Mouse (Mus musculus): ENCODE data around the gene Pkn1. TPM values are rescaled to one million over a fixed set of nuclear protein-coding genes. Genes with fewer than 3 reads are reported as not detected.

The Pkn1 gene
- total RNA-seq, 1 experiment, result 24.7 TPM

- no peak overlapping the region for H3K9ac ChIP-seq (ENCODE audit: insufficient read depth, low read depth, low read length, poor library complexity, severe bottlenecking)
- peaks cover 8 to 24% of the 10 kb centered on the region in 2 experiments; a peak in 1 of 4 replicates for H3K4me1 ChIP-seq (ENCODE audit: control insufficient read depth in 2 of 2, insufficient read depth in 2 of 2, low read length in 2 of 2, poor library complexity in 1 of 2)
- in situ Hi-C loops (cut with MboI; ENCODE audit: low sequenced_read_pairs in 2 of 2, unreplicated experiment in 2 of 2), result no loop called here
- no peak overlapping the region for H3K27ac ChIP-seq (ENCODE audit: insufficient read depth, low read depth, low read length, poor library complexity, severe bottlenecking)
- no peaks in the 10 kb centered on the region for H3K9me3 ChIP-seq (ENCODE audit: control insufficient read depth, insufficient read depth, low read depth, low read length)
- no peak overlapping the region for H3K4me3 ChIP-seq (ENCODE audit: insufficient read depth in 1 of 2, low read depth in 1 of 2, low read length in 2 of 2, poor library complexity in 1 of 2, severe bottlenecking in 1 of 2)
- no peak for TF ChIP-seq HCFC1 (IDR thresholded peaks at IDR 0.05; ENCODE audit: borderline replicate concordance, insufficient read depth, low read length)
- TF ChIP-seq MAFK (IDR thresholded peaks at IDR 0.05; ENCODE audit: insufficient read depth, low read depth, low read length), result no peak
- TF ChIP-seq ZC3H11A (IDR thresholded peaks at IDR 0.05; ENCODE audit: borderline replicate concordance, low read depth, low read length), result no peak
- TF ChIP-seq CHD2 (IDR thresholded peaks at IDR 0.05; ENCODE audit: low read depth, low read length), result no peak
- TF ChIP-seq ZNF384 (IDR thresholded peaks at IDR 0.05; ENCODE audit: low read depth, low read length), result no peak
- H3K36me3 ChIP-seq (ENCODE audit: control insufficient read depth, insufficient read depth, low read length, poor library complexity, severe bottlenecking), result peaks cover 23% of the 10 kb centered on the region
- no peak for DNase-seq (ENCODE audit: low read depth, low spot score)
These were observed 37.7 kb upstream of the Pkn1 start for GRCm38 (mm10) chr8:83736681-83737080.

- Histone ChIP-seq H3K36me3 (ENCODE audit: control insufficient read depth, insufficient read depth, low read length, poor library complexity, severe bottlenecking) (peaks cover 54% of the 10 kb centered on the region), H3K9me3 (ENCODE audit: control insufficient read depth, insufficient read depth, low read depth, low read length) (no peaks in the 10 kb centered on the region), H3K4me1 (ENCODE audit: control insufficient read depth in 2 of 2, insufficient read depth in 2 of 2, low read length in 2 of 2, poor library complexity in 1 of 2) (peaks cover 6 to 12% of the 10 kb centered on the region in 2 experiments; a peak in 1 of 4 replicates), H3K9ac (ENCODE audit: insufficient read depth, low read depth, low read length, poor library complexity, severe bottlenecking) (no peak overlapping the region), H3K27ac (ENCODE audit: insufficient read depth, low read depth, low read length, poor library complexity, severe bottlenecking) (no peak overlapping the region), H3K4me3 (ENCODE audit: insufficient read depth in 1 of 2, low read depth in 1 of 2, low read length in 2 of 2, poor library complexity in 1 of 2, severe bottlenecking in 1 of 2) (no peak overlapping the region)
- in situ Hi-C loops (cut with MboI; ENCODE audit: low sequenced_read_pairs in 2 of 2, unreplicated experiment in 2 of 2), result no loop called here
- DNase-seq (ENCODE audit: low read depth, low spot score), result no peak
- no peak for TF ChIP-seq MAFK (IDR thresholded peaks at IDR 0.05; ENCODE audit: insufficient read depth, low read depth, low read length)
- no peak for TF ChIP-seq CHD2 (IDR thresholded peaks at IDR 0.05; ENCODE audit: low read depth, low read length)
- TF ChIP-seq HCFC1 (IDR thresholded peaks at IDR 0.05; ENCODE audit: borderline replicate concordance, insufficient read depth, low read length), result no peak
- TF ChIP-seq ZC3H11A (IDR thresholded peaks at IDR 0.05; ENCODE audit: borderline replicate concordance, low read depth, low read length), result no peak
- no peak for TF ChIP-seq ZNF384 (IDR thresholded peaks at IDR 0.05; ENCODE audit: low read depth, low read length)
These were observed 33.9 kb upstream of the Pkn1 start for GRCm38 (mm10) chr8:83732919-83733318.

GRCm38 (mm10) chr8:83731906-83732305, 32.9 kb upstream of the Pkn1 start:
- Histone ChIP-seq H3K4me1 (ENCODE audit: control insufficient read depth in 2 of 2, insufficient read depth in 2 of 2, low read length in 2 of 2, poor library complexity in 1 of 2) (peaks cover 6 to 12% of the 10 kb centered on the region in 2 experiments; a peak in 1 of 4 replicates), H3K4me3 (ENCODE audit: insufficient read depth in 1 of 2, low read depth in 1 of 2, low read length in 2 of 2, poor library complexity in 1 of 2, severe bottlenecking in 1 of 2) (no peak overlapping the region), H3K9ac (ENCODE audit: insufficient read depth, low read depth, low read length, poor library complexity, severe bottlenecking) (no peak overlapping the region), H3K36me3 (ENCODE audit: control insufficient read depth, insufficient read depth, low read length, poor library complexity, severe bottlenecking) (peaks cover 59% of the 10 kb centered on the region), H3K9me3 (ENCODE audit: control insufficient read depth, insufficient read depth, low read depth, low read length) (no peaks in the 10 kb centered on the region), H3K27ac (ENCODE audit: insufficient read depth, low read depth, low read length, poor library complexity, severe bottlenecking) (no peak overlapping the region)
- no peak for TF ChIP-seq MAFK (IDR thresholded peaks at IDR 0.05; ENCODE audit: insufficient read depth, low read depth, low read length)
- no peak for TF ChIP-seq ZNF384 (IDR thresholded peaks at IDR 0.05; ENCODE audit: low read depth, low read length)
- no peak for TF ChIP-seq CHD2 (IDR thresholded peaks at IDR 0.05; ENCODE audit: low read depth, low read length)
- no peak for TF ChIP-seq HCFC1 (IDR thresholded peaks at IDR 0.05; ENCODE audit: borderline replicate concordance, insufficient read depth, low read length)
- TF ChIP-seq ZC3H11A (IDR thresholded peaks at IDR 0.05; ENCODE audit: borderline replicate concordance, low read depth, low read length), result no peak
- in situ Hi-C loops (cut with MboI; ENCODE audit: low sequenced_read_pairs in 2 of 2, unreplicated experiment in 2 of 2), result no loop called here
- no peak for DNase-seq (ENCODE audit: low read depth, low spot score)

- no peak for DNase-seq (ENCODE audit: low read depth, low spot score)
- no peak overlapping the region for H3K27ac ChIP-seq (ENCODE audit: insufficient read depth, low read depth, low read length, poor library complexity, severe bottlenecking)
- no peaks in the 10 kb centered on the region for H3K9me3 ChIP-seq (ENCODE audit: control insufficient read depth, insufficient read depth, low read depth, low read length)
- peaks cover 0 to 7% of the 10 kb centered on the region in 2 experiments; a peak in 1 of 4 replicates for H3K4me1 ChIP-seq (ENCODE audit: control insufficient read depth in 2 of 2, insufficient read depth in 2 of 2, low read length in 2 of 2, poor library complexity in 1 of 2)
- no peak overlapping the region for H3K4me3 ChIP-seq (ENCODE audit: insufficient read depth in 1 of 2, low read depth in 1 of 2, low read length in 2 of 2, poor library complexity in 1 of 2, severe bottlenecking in 1 of 2)
- peaks cover 73% of the 10 kb centered on the region for H3K36me3 ChIP-seq (ENCODE audit: control insufficient read depth, insufficient read depth, low read length, poor library complexity, severe bottlenecking)
- in situ Hi-C loops (cut with MboI; ENCODE audit: low sequenced_read_pairs in 2 of 2, unreplicated experiment in 2 of 2), result no loop called here
- H3K9ac ChIP-seq (ENCODE audit: insufficient read depth, low read depth, low read length, poor library complexity, severe bottlenecking), result no peak overlapping the region
- TF ChIP-seq ZNF384 (IDR thresholded peaks at IDR 0.05; ENCODE audit: low read depth, low read length) (no peak), ZC3H11A (IDR thresholded peaks at IDR 0.05; ENCODE audit: borderline replicate concordance, low read depth, low read length) (no peak), HCFC1 (IDR thresholded peaks at IDR 0.05; ENCODE audit: borderline replicate concordance, insufficient read depth, low read length) (no peak), MAFK (IDR thresholded peaks at IDR 0.05; ENCODE audit: insufficient read depth, low read depth, low read length) (no peak), CHD2 (IDR thresholded peaks at IDR 0.05; ENCODE audit: low read depth, low read length) (no peak)
These were observed 30.2 kb upstream of the Pkn1 start for GRCm38 (mm10) chr8:83729009-83729807.

All from ES-E14 (cell line).